Mouse (Mus musculus) testis, postnatal 14 days (tissue): ENCODE measurements around the gene Rasa3.

Experiments
- DNase-seq: peaks from one replicate; pipeline ENCODE4 v3.0.0; 2021; ENCODE audit warnings: low spot score

Rasa3 gene

DNA sequence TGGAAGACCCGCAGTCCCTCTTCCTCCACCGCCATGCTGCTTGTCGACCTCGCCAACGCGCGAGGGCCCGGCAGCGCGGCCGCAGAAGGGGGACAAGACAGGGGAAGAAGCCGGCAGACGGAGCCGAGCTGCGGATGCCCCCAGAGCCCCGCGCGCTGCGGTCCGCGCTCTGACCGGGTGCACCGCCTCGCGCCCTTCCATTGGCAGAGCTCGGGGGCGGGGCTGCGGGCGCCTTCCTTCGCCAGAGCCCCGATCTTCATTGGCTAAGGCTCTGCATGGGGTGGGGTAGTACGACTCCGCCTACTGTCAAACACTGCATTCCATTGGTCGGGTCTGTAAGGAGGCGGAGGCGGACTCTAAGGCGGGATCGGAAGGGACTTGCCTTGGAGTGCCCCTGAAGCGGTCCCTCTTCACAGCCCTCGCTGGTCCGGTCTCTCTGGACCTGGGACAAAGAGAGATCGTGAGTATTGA is at the start of gene Rasa3:
Rasa3 (minus strand) TSS at position 191 of the 471 bp plus-strand sequence.
- peak; percentile 92 for DNase-seq

- no peak for DNase-seq
Observed at GRCm38 (mm10) chr8:13725722-13726121, 48.3 kb upstream of the Rasa3 start.

- no peak for DNase-seq
Observed at GRCm38 (mm10) chr8:13718980-13719379, 41.6 kb upstream of the Rasa3 start.

DNA sequence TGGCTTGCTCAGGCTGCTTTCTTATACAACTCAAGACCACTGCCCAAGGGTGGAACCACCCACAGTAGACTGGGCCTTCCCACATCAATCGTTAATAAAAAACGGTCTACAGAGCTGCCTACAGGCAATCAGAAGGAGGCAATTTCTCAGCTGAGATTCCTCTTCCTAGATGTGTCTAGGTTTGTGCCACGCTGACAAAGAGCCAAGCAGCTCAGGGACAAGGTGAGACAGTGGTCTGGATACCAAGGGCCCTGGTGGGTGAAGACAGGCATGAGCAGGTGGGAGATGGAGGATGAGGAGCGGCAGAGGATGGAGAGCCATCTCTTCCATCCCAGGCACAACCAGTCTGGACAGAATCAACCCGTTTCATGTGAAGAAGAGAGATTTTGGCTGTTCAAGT is 31.1 kb upstream of the Rasa3 start:
- no peak for DNase-seq

DNA sequence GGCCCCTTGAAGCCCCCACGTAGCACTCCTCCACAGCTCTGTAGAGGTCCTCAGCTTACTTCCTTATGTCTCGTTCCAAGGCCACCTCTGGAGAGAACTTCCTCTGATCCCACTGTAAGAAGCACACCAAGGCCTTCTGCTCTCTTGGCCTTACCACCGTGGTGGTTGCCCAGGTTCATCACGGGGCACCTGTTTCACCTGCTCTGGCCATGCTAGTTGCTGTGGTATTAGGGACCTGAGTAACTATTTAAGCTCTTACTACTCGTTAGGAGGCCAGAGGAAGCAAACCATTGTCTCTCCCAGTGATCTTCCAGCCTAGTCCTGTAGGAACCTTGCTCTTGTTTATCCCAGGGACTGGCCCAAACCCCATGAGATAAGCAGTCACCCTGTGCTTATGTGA is 29.5 kb upstream of the Rasa3 start:
- no peak for DNase-seq

DNA sequence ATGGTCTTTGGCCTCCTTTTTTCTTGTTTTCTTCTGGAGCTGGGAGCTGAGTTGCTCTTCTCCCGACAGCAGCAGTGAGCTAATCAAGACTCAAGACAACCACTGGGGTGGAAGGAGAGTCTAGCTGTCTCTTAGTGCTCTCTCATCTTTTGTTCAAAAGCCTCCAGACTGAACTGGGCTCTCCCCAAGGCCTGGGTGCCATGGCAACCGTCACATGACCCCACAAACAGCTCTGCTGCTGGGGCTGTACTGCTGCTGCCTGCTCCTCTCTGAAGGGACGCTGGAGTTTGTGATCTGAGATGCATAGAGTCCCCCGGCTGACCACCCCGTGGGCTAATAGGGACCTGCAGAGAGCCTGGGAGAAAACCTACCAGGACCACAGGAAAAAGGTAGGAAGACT is 28.3 kb upstream of the Rasa3 start, which contains the start of gene Cfap97d2:
Cfap97d2 (plus strand) TSS at position 222 of the 400 bp plus-strand sequence.
- DNase-seq, result no peak

GRCm38 (mm10) chr8:13704301-13704700 is 26.9 kb upstream of the Rasa3 start:
- DNase-seq, result no peak

DNA sequence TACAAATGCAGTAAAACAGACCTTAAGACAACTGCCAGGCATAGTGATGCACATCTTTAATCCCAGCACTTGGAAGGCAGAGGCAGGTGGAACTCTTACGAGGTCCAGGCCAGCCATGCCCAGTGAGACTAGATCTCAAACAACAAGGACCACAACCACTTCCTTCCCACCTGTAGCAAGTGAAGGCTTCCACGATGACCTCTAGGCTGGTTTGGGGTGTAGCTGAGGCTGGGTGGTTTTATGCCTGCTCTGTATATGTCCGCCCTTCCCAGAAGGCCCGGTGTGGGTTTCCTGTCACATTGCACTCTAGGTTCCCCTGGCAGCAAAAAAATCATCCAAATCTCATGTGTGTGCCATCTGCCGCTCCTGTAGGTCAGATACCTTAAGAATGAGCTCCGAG is 26.4 kb upstream of the Rasa3 start:
- DNase-seq, result no peak

DNA sequence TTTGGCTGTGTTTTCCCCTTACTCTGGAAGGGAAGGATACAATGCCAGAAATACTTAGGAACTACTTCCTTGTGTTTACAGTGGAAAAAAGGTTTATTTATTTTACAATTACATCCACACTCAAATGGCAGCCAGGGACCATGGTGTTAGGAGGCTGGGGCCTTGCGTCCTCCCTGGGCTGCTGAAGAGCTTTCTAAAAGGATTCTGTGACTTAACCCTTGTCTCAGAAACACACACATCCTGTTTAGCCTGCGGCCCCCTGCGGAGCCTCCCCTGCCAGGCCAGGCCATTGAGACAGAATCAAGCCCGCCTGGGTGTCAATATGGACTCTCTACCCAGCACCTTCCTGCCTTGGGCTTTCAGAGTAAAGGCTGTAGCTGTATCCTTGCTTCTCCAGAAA is 25.4 kb upstream of the Rasa3 start:
- DNase-seq, result no peak

GRCm38 (mm10) chr8:13699323-13699949 is 22.0 kb upstream of the Rasa3 start:
- DNase-seq, result no peak

DNA sequence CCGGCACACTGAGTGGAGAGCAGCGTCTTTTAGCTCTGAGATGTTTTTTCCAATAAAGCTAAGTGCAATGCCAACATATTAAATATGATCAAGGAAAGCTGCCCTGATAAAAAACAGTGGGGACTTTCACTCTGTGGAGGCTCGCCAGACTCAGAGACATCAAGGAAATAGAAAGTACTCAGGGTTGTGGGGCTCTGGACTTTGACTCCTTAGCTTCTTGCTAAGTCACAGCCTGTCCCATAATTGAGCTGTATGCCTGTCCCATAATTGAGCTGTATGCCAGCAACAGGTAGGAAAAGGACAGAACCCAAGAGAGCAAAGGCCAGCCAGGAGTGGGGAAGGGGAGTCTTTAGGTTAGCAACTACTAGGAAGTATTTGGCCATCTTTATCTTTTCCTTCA is 20.9 kb upstream of the Rasa3 start:
- DNase-seq, result no peak

GRCm38 (mm10) chr8:13697681-13698080 is 20.3 kb upstream of the Rasa3 start:
- no peak for DNase-seq

DNA sequence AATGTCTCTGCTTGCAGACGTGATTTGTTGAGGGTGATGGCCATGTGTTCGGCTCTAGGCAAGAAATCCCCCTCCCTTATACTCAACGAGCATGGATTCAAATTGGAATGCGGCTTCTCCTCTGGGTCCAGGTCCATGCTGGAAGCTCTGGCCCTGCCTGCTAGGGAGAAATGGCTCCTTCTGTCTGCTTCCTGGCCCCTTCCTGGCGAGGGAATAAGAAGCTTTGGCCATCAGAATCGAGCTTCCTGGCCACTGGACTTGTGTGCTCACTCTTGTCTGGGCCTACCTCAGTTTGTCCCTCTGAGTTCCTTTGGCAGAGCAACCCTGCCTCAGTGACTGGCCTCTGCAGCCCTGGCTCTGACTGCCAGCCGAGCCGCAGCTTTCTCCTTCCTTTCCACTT is 19.8 kb upstream of the Rasa3 start:
- DNase-seq, result no peak

- DNase-seq, result no peak
Observed at GRCm38 (mm10) chr8:13696157-13696556, 18.8 kb upstream of the Rasa3 start.

GRCm38 (mm10) chr8:13695203-13695867 is 17.9 kb upstream of the Rasa3 start:
- DNase-seq, result no peak

- no peak for DNase-seq
Observed at GRCm38 (mm10) chr8:13694735-13695134, 17.3 kb upstream of the Rasa3 start.

DNA sequence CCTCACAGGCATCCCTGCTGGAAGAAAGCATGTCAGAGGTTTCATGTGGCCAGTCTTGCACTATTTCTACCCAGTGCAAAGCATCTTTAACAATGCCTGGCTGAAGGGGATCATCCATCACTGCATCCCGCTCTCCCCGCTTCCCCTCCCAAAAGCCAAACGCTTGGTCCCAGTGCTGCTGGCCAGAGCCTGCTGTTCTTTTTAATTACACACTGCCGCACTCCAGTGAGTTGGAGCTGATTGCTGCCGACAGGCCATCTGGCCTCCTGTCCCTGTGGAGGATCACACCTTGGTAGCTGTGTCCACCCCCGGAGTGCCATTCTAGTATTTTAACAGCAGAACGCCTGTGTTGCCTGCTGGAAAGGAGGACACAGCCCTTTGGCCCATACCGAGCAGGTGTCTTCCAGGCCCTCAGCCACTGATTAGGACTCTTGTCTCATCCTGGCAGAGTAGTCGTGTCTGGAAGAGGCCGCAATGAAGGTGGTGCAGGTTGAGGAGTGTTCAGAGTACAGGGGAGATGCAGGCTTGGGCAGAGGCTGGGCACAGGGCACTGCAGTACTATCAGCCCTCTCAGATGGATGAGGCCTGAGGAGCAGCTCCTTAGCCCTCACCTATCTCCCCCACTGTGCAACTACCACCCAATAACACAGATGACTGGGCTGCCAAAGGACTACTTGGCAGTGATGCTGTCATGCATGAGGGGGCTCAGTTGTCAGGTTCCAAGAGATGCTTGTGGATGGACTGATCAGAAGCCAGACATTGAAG is 15.1 kb upstream of the Rasa3 start:
- no peak for DNase-seq

GRCm38 (mm10) chr8:13689331-13689730 is 11.9 kb upstream of the Rasa3 start:
- DNase-seq, result no peak

DNA sequence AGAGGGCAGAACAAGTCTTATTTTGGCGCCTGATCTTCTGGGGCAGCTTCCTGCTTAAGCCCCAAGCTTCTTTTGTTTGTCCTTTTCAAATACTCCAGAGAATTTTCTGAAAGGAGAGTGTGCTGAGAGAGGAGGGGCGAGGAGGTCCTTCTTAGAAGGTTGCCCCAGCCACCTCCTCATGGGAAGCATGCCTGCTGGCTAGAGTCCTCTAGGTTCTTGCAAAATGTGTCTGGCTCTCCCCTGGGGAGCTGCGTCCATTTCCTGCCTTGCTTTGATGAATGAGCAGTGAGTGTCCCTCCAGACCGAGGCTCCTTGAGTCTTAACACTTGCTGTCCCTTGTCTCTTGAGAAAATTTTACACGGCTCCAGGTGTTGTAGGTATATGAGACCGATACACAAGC is 11.1 kb upstream of the Rasa3 start:
- DNase-seq, result peak; percentile 54

DNA sequence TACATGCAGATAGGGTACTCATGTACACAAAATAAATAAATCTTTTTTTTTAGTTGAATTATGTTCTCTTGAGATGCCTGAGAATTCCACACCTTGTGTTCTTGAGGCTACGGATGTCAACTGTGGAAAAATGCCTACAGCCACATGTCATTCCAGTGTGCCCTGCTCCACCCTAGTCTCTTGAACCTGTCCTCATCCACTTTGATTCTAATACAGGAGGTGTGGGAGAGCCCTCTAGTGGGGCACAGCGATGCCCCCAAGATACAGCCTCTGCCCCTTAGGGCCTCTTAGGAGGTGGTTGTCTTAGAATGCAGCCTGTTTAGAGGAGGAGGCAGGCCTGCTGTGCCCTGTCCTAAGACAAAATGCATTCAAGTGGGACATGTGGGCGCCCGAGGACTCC is 10.5 kb upstream of the Rasa3 start:
- no peak for DNase-seq

- no peak for DNase-seq
Observed at GRCm38 (mm10) chr8:13687101-13687717, 9.8 kb upstream of the Rasa3 start.

- no peak for DNase-seq
Observed at GRCm38 (mm10) chr8:13686426-13686825, 9.0 kb upstream of the Rasa3 start.
